Mouse (Mus musculus) ES-E14 (cell line): ENCODE results near the gene Ptpra. TPM values are rescaled to one million over a fixed set of nuclear protein-coding genes. Genes with fewer than 3 reads are reported as not detected.

Experiments used
- DNase-seq: peaks from one replicate; pipeline ENCODE4 v3.0.0-alpha.2; 2013; ENCODE audit warnings: low read depth, low spot score
- H3K27ac ChIP-seq: 2 replicates; pipeline ENCODE4 v1.5.1; 2012; ENCODE audit warnings: low read depth, mild to moderate bottlenecking, low read length, moderate library complexity, mixed read lengths; ENCODE audit not compliant: poor library complexity, insufficient read depth, severe bottlenecking
- H3K36me3 ChIP-seq: 2 replicates; pipeline ENCODE4 v1.6.1; 2012; ENCODE audit warnings: mild to moderate bottlenecking, low read length, moderate library complexity, mixed read lengths; ENCODE audit not compliant: control insufficient read depth, poor library complexity, insufficient read depth, severe bottlenecking
- H3K4me1 ChIP-seq, 2 experiments: fragments of 150-350 bp in 1 of 2; sonication (generic) in 1 of 2; 2 replicates each; pipeline ENCODE4 v1.6.1; 2012; ENCODE audit warnings: low read length in 2 of 2, mild to moderate bottlenecking in 1 of 2, mixed read lengths in 1 of 2; ENCODE audit not compliant: control insufficient read depth in 2 of 2, insufficient read depth in 2 of 2, poor library complexity in 1 of 2
- H3K4me3 ChIP-seq, 2 experiments: fragments of 150-350 bp in 1 of 2; sonication (generic) in 1 of 2; 2 replicates each; pipeline ENCODE4 v1.5.1; 2012; ENCODE audit warnings: low read length in 2 of 2, low read depth in 1 of 2, mild to moderate bottlenecking in 1 of 2, mixed read lengths in 1 of 2; ENCODE audit not compliant: insufficient read depth in 1 of 2, poor library complexity in 1 of 2, severe bottlenecking in 1 of 2
- H3K9ac ChIP-seq: 2 replicates; pipeline ENCODE4 v1.6.1; 2012; ENCODE audit warnings: low read depth, mild to moderate bottlenecking, low read length, mixed read lengths; ENCODE audit not compliant: poor library complexity, insufficient read depth, severe bottlenecking
- H3K9me3 ChIP-seq: fragments of 150-350 bp; sonication (generic); 2 replicates; pipeline ENCODE4 v1.6.1; 2012; ENCODE audit warnings: low read depth, mild to moderate bottlenecking, low read length; ENCODE audit not compliant: control insufficient read depth, insufficient read depth
- CHD2 ChIP-seq: IDR thresholded peaks from 2 replicates; pipeline ENCODE4 v1.6.1; 2014; ENCODE audit warnings: mild to moderate bottlenecking, low read depth, low read length, inconsistent platforms
- HCFC1 ChIP-seq: IDR thresholded peaks from 2 replicates; pipeline ENCODE4 v1.6.1; 2012; ENCODE audit warnings: low read length, inconsistent platforms, borderline replicate concordance; ENCODE audit not compliant: insufficient read depth
- MAFK ChIP-seq: IDR thresholded peaks from 2 replicates; pipeline ENCODE4 v1.6.1; 2014; ENCODE audit warnings: mild to moderate bottlenecking, low read depth, low read length, inconsistent platforms; ENCODE audit not compliant: insufficient read depth
- ZC3H11A ChIP-seq: IDR thresholded peaks from 2 replicates; pipeline ENCODE4 v1.6.1; 2012; ENCODE audit warnings: low read depth, mild to moderate bottlenecking, inconsistent platforms, low read length, borderline replicate concordance
- ZNF384 ChIP-seq: IDR thresholded peaks from 2 replicates; pipeline ENCODE4 v1.6.1; 2012; ENCODE audit warnings: low read depth, low read length, inconsistent platforms
- in situ Hi-C, 2 experiments: fragments of 600-800 bp; cut with MboI; formaldehyde crosslinking; loops; one replicate each; pipeline ENCODE4 v1.15.1; 2025; ENCODE audit warnings: low sequenced_read_pairs in 2 of 2, inconsistent platforms in 1 of 2; ENCODE audit not compliant: unreplicated experiment in 2 of 2
- total RNA-seq: library from RNA; depleted of rRNA; stranded (reverse); fragments of 300-350 nt; gene quantifications from 2 replicates; pipeline ENCODE4 v1.2.3, GENCODE M21; 2012

The Ptpra gene
- total RNA-seq, 1 experiment = 35.1 TPM

DNA sequence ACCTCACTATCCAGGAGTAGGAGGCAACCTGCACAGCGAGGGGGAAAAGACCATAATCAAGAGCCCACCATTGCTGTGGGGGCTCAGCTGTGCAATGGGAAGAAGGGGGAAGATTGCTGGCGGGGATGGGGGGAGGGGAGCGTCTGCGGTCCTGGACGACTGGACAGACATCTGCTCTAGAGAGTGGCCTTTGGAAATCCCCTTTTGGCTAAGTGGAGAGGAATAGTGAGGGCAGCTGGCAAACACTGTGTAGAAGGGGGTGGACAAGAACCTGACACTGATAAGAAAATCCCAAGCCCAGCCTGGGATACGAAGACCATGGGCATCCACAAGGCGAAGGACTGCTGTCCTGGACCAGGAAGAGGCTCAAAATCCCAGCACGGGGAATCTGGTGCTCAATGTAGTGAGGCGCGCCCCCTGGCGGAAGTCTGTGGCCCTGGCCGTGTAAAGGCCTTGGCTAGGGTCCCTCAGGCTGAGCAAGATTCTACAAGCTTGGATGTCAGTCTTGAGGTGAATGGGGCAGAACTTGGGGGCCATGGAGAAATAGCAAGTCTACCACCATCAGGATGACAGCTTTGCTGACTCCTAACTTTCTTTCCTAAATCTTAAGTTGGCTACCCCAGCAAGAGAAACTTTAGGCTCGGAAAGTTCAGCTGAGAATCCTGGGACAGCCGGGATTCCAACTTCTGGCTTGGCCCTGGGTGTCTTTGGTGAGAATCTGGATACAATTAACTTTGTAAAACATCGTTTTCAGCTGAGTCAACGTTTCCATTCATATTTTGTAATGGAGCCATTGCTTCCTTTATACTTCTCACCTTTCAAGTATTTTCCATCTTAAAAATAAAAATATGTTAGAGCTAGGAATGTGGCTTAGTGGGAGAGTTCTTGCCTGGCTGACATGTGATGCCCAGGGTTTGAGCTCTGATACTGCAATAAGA, 38.3 kb upstream of the Ptpra start:
- no peak overlapping the region for H3K9ac ChIP-seq
- peak; percentile 49 for TF ChIP-seq ZC3H11A
- TF ChIP-seq MAFK = no peak
- H3K4me1 ChIP-seq = peaks cover 0 to 2% of the 10 kb centered on the region in 2 experiments; a peak in 1 of 4 replicates
- DNase-seq = peak; percentile 64
- in situ Hi-C loops = no loop called here
- H3K27ac ChIP-seq = no peak overlapping the region
- no peaks in the 10 kb centered on the region for H3K36me3 ChIP-seq
- H3K4me3 ChIP-seq = no peak overlapping the region
- H3K9me3 ChIP-seq = no peaks in the 10 kb centered on the region

DNA sequence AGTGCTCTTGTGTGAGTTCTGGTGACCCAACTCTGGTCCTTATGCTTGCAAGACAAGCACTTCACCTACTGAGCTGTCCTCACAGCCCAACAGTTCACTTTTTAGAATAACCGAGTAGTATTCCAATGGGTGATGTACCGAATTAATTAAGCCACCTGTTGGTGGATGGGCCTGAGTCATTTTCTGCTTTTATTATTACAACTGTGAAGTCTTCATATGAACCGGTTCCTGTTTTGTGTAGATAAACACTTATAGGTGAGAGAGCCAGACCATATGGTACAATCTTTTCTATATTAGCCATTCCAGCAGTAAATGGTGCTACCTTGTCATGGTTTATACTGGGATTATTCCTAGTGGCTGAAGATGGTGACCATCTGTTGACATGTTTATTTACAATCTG, 37.3 kb upstream of the Ptpra start:
- H3K4me1 ChIP-seq = peaks cover 0 to 2% of the 10 kb centered on the region in 2 experiments; a peak in 1 of 4 replicates
- H3K4me3 ChIP-seq = no peak overlapping the region
- in situ Hi-C loops = no loop called here

DNA sequence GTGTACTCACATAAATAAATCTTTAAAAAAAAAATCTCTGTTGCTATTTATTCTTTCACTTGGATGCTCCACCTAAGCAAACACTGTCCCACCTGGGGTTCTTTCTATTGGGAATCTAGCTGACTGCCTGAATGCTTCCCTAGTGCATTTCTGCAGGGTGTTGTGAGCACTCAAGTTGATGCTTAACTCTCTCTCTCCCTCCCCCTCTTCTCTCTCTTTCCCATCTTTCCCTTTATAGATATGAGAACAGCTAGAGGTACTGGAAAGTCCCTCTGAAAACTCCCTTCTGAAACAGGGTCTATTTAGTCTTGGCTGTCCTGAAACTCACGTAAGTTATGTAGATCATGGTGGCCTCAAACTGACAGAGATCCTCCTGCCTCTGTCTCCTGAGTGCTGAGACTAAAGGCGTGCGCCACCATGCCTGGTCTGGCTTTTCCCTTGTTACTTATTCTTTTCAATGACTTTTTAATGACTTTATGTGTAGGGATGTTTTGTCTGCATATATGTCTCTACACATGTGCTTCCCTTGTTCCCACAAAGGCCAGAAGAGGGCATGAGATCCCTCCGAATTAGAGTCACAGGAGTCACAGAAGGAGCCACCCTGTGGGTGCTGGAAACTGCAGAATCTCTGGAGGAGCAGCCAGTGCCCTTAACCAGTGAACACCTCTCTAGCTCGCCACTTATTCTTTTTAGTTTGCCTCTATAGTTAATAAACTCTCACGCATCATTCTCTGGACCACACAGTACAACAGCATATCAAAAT, 35.8 kb upstream of the Ptpra start:
- Histone ChIP-seq H3K36me3 (peaks cover 4% of the 10 kb centered on the region; the same call in 1 of the 2 replicates), H3K4me1 (peaks cover 0 to 5% of the 10 kb centered on the region in 2 experiments; a peak in 1 of 4 replicates), H3K4me3 (no peak overlapping the region), H3K9ac (no peak overlapping the region), H3K9me3 (no peaks in the 10 kb centered on the region), H3K27ac (no peak overlapping the region)
- DNase-seq = no peak
- in situ Hi-C loops = no loop called here
- TF ChIP-seq ZC3H11A = no peak
- TF ChIP-seq CHD2 = no peak
- no peak for TF ChIP-seq HCFC1
- no peak for TF ChIP-seq MAFK
- TF ChIP-seq ZNF384 = no peak

More for the DNA sequence above, 37.3 kb upstream of the Ptpra start:
- no peak overlapping the region for H3K27ac ChIP-seq
- no peak for DNase-seq
- no peak overlapping the region for H3K9ac ChIP-seq
- H3K36me3 ChIP-seq = no peaks in the 10 kb centered on the region
- H3K9me3 ChIP-seq = no peaks in the 10 kb centered on the region
- TF ChIP-seq HCFC1 = no peak
- no peak for TF ChIP-seq ZNF384
- TF ChIP-seq CHD2 = no peak
- no peak for TF ChIP-seq ZC3H11A
- TF ChIP-seq MAFK = no peak

DNA sequence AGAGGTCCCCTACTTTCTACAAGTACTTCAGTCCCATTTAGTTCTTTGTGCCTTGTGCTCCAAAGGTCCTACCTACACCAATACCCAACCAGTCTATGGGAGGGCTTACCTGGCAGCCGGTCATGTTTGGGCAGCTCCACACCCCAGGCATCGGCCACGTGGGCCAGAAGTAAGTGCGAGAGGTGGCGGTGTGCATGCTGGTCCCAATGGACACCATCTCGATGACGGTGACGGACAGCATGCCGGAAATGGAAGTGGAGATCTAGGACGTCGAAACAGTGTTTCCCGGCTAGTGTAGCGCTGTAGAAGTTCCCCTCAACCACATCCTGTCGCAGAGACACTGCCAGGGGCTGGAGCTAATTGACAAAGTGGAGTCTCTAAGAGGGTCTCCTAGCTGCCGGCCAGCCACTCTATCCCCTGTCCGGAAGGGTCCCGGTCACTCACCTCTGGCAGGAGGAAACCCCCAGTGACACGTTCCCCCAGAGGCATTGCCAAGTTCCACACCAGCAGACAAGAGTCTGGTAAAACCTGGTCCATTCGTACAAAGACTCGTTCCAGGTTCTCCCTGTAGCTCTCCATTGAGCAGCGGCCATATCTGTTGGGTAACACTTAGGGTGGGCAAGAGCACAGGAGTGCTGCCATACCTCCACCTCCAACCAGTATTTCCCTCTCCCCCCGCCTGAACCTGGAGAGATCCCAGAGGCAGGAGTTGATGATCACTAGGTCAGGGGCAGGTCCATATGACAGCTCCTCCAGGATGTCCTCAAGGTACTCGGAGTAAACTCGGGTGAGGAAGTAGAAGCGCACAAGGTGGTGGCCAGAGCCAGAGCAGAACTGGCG, 28.1 kb upstream of the Ptpra start:
- H3K36me3 ChIP-seq = peaks cover 6% of the 10 kb centered on the region; the same call in 1 of the 2 replicates
- H3K4me3 ChIP-seq = no peak overlapping the region
- in situ Hi-C loops = no loop called here

More for the DNA sequence above, 28.1 kb upstream of the Ptpra start:
- TF ChIP-seq MAFK = no peak
- TF ChIP-seq ZC3H11A = no peak
- no peak for TF ChIP-seq ZNF384
- TF ChIP-seq CHD2 = no peak
- TF ChIP-seq HCFC1 = no peak
- no peak overlapping the region for H3K9ac ChIP-seq
- DNase-seq = no peak
- no peaks in the 10 kb centered on the region for H3K9me3 ChIP-seq
- peaks cover 2 to 8% of the 10 kb centered on the region in 2 experiments; a peak in 2 of 4 replicates for H3K4me1 ChIP-seq
- H3K27ac ChIP-seq = no peak overlapping the region
